Comparison of ENCODE assay signal across 12 mouse cellular contexts in genomic region chr2:60697530-60697929, GRCm38 (mm10). TPM values are rescaled to one million over a fixed set of nuclear protein-coding genes. Genes with fewer than 3 reads are reported as not detected.
DNase-seq lines count a peak whose midpoint lies in the region; ATAC-seq lines count a peak whose summit lies in the region.
"Had no signal": no experiment of that assay in that cellular context is flagged by ENCODE, and none has a peak within 500 bp of the region (broad histone marks: within the 10 kb centered on the region; RNA-seq: fewer than 3 reads in every experiment).

No protein-coding gene starts in this region.

- H3K27me3 ChIP-seq in forebrain, embryonic 13.5 days = 0 out of 2 replicates have a peak, but pooled peaks cover 1% of the 10 kb centered on the region
- H3K27me3 ChIP-seq in forebrain, embryonic 16.5 days (replicated peaks; ENCODE audit: control insufficient read depth, insufficient read depth, low read length) = no peaks in the 10 kb centered on the region
- no peaks in the 10 kb centered on the region for H3K27me3 ChIP-seq in kidney, embryonic 14.5 days (ENCODE audit: control insufficient read depth, insufficient read depth, low read length)
- H3K27me3 ChIP-seq in limb, embryonic 13.5 days = peaks cover 4% of the 10 kb centered on the region; the same call in 1 of the 2 replicates
- H3K27me3 ChIP-seq: liver, embryonic 13.5 days had no signal

- peak; percentile 40 to 60 for DNase-seq in kidney, adult 8-10 months
- peak; percentile 59 for DNase-seq in fat pad, adult 2 months (ENCODE audit: extremely low read depth, low read depth, low spot score)
- no peak for DNase-seq in right cerebral cortex, postnatal 14 days
- DNase-seq: layer of hippocampus, adult 9-11 months; liver, embryonic 13.5 days had no signal

- no peaks in the 10 kb centered on the region for H3K9me3 ChIP-seq in forebrain, embryonic 13.5 days (replicated peaks)
- H3K9me3 ChIP-seq in forebrain, embryonic 16.5 days (ENCODE audit: control insufficient read depth, low read length) = no peaks in the 10 kb centered on the region
- H3K9me3 ChIP-seq in kidney, embryonic 14.5 days (ENCODE audit: control insufficient read depth, low read length) = no peaks in the 10 kb centered on the region
- H3K9me3 ChIP-seq in limb, embryonic 13.5 days = no peaks in the 10 kb centered on the region
- H3K9me3 ChIP-seq: liver, embryonic 13.5 days had no signal

- no peak overlapping the region for H3K27ac ChIP-seq in forebrain, embryonic 13.5 days
- H3K27ac ChIP-seq in forebrain, embryonic 16.5 days (ENCODE audit: low read length) = no peak overlapping the region
- no peak overlapping the region for H3K27ac ChIP-seq in kidney, embryonic 14.5 days (ENCODE audit: low read depth, low read length)
- peak overlapping the region; percentile 28; the same call in 1 of the 2 replicates for H3K27ac ChIP-seq in limb, embryonic 13.5 days
- H3K27ac ChIP-seq: liver, embryonic 13.5 days had no signal

- H3K9ac ChIP-seq in forebrain, embryonic 13.5 days = no peak overlapping the region
- H3K9ac ChIP-seq in forebrain, embryonic 16.5 days (replicated peaks; ENCODE audit: low read depth, low read length) = no peak overlapping the region
- H3K9ac ChIP-seq in kidney, embryonic 14.5 days (ENCODE audit: low read depth, low read length) = no peak overlapping the region
- H3K9ac ChIP-seq in limb, embryonic 13.5 days = no peak overlapping the region
- H3K9ac ChIP-seq: liver, embryonic 13.5 days had no signal

- H3K36me3 ChIP-seq in forebrain, embryonic 13.5 days (ENCODE audit: poor library complexity, severe bottlenecking) = no peaks in the 10 kb centered on the region
- no peaks in the 10 kb centered on the region for H3K36me3 ChIP-seq in forebrain, embryonic 16.5 days (ENCODE audit: control insufficient read depth, insufficient read depth)
- H3K36me3 ChIP-seq in kidney, embryonic 14.5 days (ENCODE audit: control insufficient read depth, insufficient read depth, low read length) = no peaks in the 10 kb centered on the region
- no peaks in the 10 kb centered on the region for H3K36me3 ChIP-seq in limb, embryonic 13.5 days
- H3K36me3 ChIP-seq: liver, embryonic 13.5 days had no signal

- H3K4me1 ChIP-seq in forebrain, embryonic 13.5 days = 0 out of 2 replicates have a peak, but pooled peaks cover 6% of the 10 kb centered on the region
- 0 out of 2 replicates have a peak, but pooled peaks cover 4% of the 10 kb centered on the region for H3K4me1 ChIP-seq in forebrain, embryonic 16.5 days (replicated peaks; ENCODE audit: control insufficient read depth, insufficient read depth, low read length)
- peaks cover 6% of the 10 kb centered on the region; the same call in 1 of the 2 replicates for H3K4me1 ChIP-seq in kidney, embryonic 14.5 days (ENCODE audit: control insufficient read depth, insufficient read depth, low read length)
- H3K4me1 ChIP-seq in limb, embryonic 13.5 days = peaks cover 38% of the 10 kb centered on the region
- H3K4me1 ChIP-seq: liver, embryonic 13.5 days had no signal

- no peak overlapping the region for H3K4me2 ChIP-seq in forebrain, embryonic 13.5 days
- no peak overlapping the region for H3K4me2 ChIP-seq in forebrain, embryonic 16.5 days (ENCODE audit: low read length)
- H3K4me2 ChIP-seq in kidney, embryonic 14.5 days (replicated peaks; ENCODE audit: low read depth, low read length) = no peak overlapping the region
- H3K4me2 ChIP-seq in limb, embryonic 13.5 days (replicated peaks) = no peak overlapping the region
- H3K4me2 ChIP-seq: liver, embryonic 13.5 days had no signal

- WGBS in forebrain, embryonic 13.5 days = 47% methylated on average over 7 of the region's 7 CpGs
- WGBS in forebrain, embryonic 16.5 days = 35% methylated on average over 7 of the region's 7 CpGs
- 61% methylated on average over 7 of the region's 7 CpGs for WGBS in kidney, embryonic 14.5 days
- 59% methylated on average over 7 of the region's 7 CpGs for WGBS in limb, embryonic 13.5 days

- H3K4me3 ChIP-seq in forebrain, embryonic 13.5 days = no peak overlapping the region
- H3K4me3 ChIP-seq in forebrain, embryonic 16.5 days (replicated peaks; ENCODE audit: low read length) = no peak overlapping the region
- H3K4me3 ChIP-seq in kidney, embryonic 14.5 days (ENCODE audit: low read length) = no peak overlapping the region
- no peak overlapping the region for H3K4me3 ChIP-seq in limb, embryonic 13.5 days
- H3K4me3 ChIP-seq: liver, embryonic 13.5 days had no signal

- 0 out of 2 replicates have a peak, but pooled peaks have one; percentile 13 for ATAC-seq in forebrain, embryonic 13.5 days
- no peak for ATAC-seq in forebrain, embryonic 16.5 days
- no peak for ATAC-seq in kidney, embryonic 14.5 days (ENCODE audit: low FRiP score, low TSS enrichment)
- no peak for ATAC-seq in limb, embryonic 13.5 days (ENCODE audit: low FRiP score, low read depth)
- ATAC-seq in monocyte, adult 5-6 weeks (replicated peaks; ENCODE audit: insufficient number of reproducible peaks, low FRiP score, low TSS enrichment, poor library complexity, severe bottlenecking) = no peak

RNA-seq across cellular contexts. Expression of gene Itgb6, which starts 24.9 kb away (rescaled TPM):
- not detected in 2 replicates for polyA plus RNA-seq in forebrain, embryonic 13.5 days (2015; fragmentation: Nextera tagmentation; extraction: Ambion mirVana)
- polyA plus RNA-seq in forebrain, embryonic 16.5 days (2015; fragmentation: Nextera tagmentation; extraction: Ambion mirVana) = not detected in 2 replicates
- 3.4 and 8.9 TPM in 2 replicates for polyA plus RNA-seq in kidney, embryonic 14.5 days (2014; fragmentation: Nextera tagmentation; extraction: Ambion mirVana)
- polyA plus RNA-seq in limb, embryonic 13.5 days (2015; fragmentation: Nextera tagmentation; extraction: Ambion mirVana) = 2.8 and 3.1 TPM in 2 replicates
- not detected in 3 replicates for total RNA-seq in monocyte, adult 5-6 weeks (2017)
- polyA plus RNA-seq: cortical plate, adult 2 months; testis, adult 2 months had no signal
